Comparison of ENCODE assay signal across 8 mouse cellular contexts in genomic region chr10:81320550-81321347, GRCm38 (mm10). TPM values are rescaled to one million over a fixed set of nuclear protein-coding genes. Genes with fewer than 3 reads are reported as not detected.
DNase-seq lines count a peak whose midpoint lies in the region; ATAC-seq and TF ChIP-seq lines count a peak whose summit lies in the region.

Gene Cactin (plus strand): TSS chr10:81321103.

- WGBS in forebrain, embryonic 13.5 days = under 1% methylated on average over 68 of the region's 68 CpGs
- WGBS in large intestine, adult 2 months = under 1% methylated on average over 68 of the region's 68 CpGs
- under 1% methylated on average over 68 of the region's 68 CpGs for WGBS in liver, postnatal 0 days (ENCODE audit: insufficient replicate concordance)
- WGBS in neural tube, embryonic 14.5 days = under 1% methylated on average over 68 of the region's 68 CpGs

- H3K9me3 ChIP-seq in ES-Bruce4 (replicated peaks; ENCODE audit: control insufficient read depth, insufficient read depth, low read length, poor library complexity, severe bottlenecking) = no peaks in the 10 kb centered on the region
- H3K9me3 ChIP-seq in forebrain, embryonic 13.5 days (replicated peaks) = no peaks in the 10 kb centered on the region
- H3K9me3 ChIP-seq in liver, postnatal 0 days (ENCODE audit: low read length) = no peaks in the 10 kb centered on the region
- no peaks in the 10 kb centered on the region for H3K9me3 ChIP-seq in neural tube, embryonic 14.5 days (ENCODE audit: control insufficient read depth, low read length)

- H3K4me1 ChIP-seq in ES-Bruce4 (ENCODE audit: control insufficient read depth, insufficient read depth, low read length) = no peaks in the 10 kb centered on the region
- H3K4me1 ChIP-seq in forebrain, embryonic 13.5 days = peaks cover 42% of the 10 kb centered on the region
- H3K4me1 ChIP-seq in liver, postnatal 0 days (ENCODE audit: insufficient read depth) = peaks cover 39% of the 10 kb centered on the region
- peaks cover 19% of the 10 kb centered on the region for H3K4me1 ChIP-seq in neural tube, embryonic 14.5 days (ENCODE audit: control insufficient read depth, insufficient read depth, low read length)

- peak; percentile 100 for DNase-seq in heart, postnatal 10 days
- peak; percentile 99 for DNase-seq in large intestine, adult 2 months (ENCODE audit: low read depth, low spot score)
- peak; percentile 99 for DNase-seq in liver, postnatal 0 days
- DNase-seq in testis, postnatal 10 days (ENCODE audit: low spot score) = peak; percentile 99

- TF ChIP-seq EP300 in ES-Bruce4 (IDR thresholded peaks at IDR 0.05; ENCODE audit: insufficient read depth, low read depth, low read length) = no peak
- TF ChIP-seq EP300 in liver, postnatal 0 days (IDR thresholded peaks at IDR 0.05; ENCODE audit: low read depth) = peak; percentile 91

- TF ChIP-seq CTCF in ES-Bruce4 (IDR thresholded peaks at IDR 0.05; ENCODE audit: low read depth, low read length) = no peak
- TF ChIP-seq CTCF in liver, postnatal 0 days (IDR thresholded peaks at IDR 0.05; ENCODE audit: low read depth) = peak; percentile 48

- peak within 1 kb of the TSS; percentile 75 for H3K27ac ChIP-seq in ES-Bruce4 (ENCODE audit: insufficient read depth, low read length)
- H3K27ac ChIP-seq in forebrain, embryonic 13.5 days = peak within 1 kb of the TSS; percentile 88
- H3K27ac ChIP-seq in liver, postnatal 0 days (ENCODE audit: low read depth) = peak within 1 kb of the TSS; percentile 89
- H3K27ac ChIP-seq in neural tube, embryonic 14.5 days (ENCODE audit: low read depth, low read length) = peak within 1 kb of the TSS; percentile 92

- peak; percentile 78 for ATAC-seq in cerebellum, adult (ENCODE audit: insufficient number of reproducible peaks, low FRiP score, low TSS enrichment)
- ATAC-seq in forebrain, embryonic 13.5 days = peak; percentile 93
- ATAC-seq in liver, postnatal 0 days = peak; percentile 86
- ATAC-seq in neural tube, embryonic 14.5 days (ENCODE audit: low read depth) = peak; percentile 92

- H3K9ac ChIP-seq in ES-Bruce4 (ENCODE audit: low read depth, poor library complexity, severe bottlenecking) = peak within 1 kb of the TSS; percentile 92
- peak within 1 kb of the TSS; percentile 90 for H3K9ac ChIP-seq in forebrain, embryonic 13.5 days
- H3K9ac ChIP-seq in liver, postnatal 0 days (replicated peaks) = peak within 1 kb of the TSS; percentile 90
- H3K9ac ChIP-seq in neural tube, embryonic 14.5 days (replicated peaks; ENCODE audit: low read depth, low read length) = peak within 1 kb of the TSS; percentile 76

- no peak for TF ChIP-seq POLR2A in ES-Bruce4 (IDR thresholded peaks at IDR 0.05; ENCODE audit: insufficient read depth, low read length)

- peak within 1 kb of the TSS; percentile 93 for H3K4me3 ChIP-seq in ES-Bruce4 (ENCODE audit: low read depth, low read length)
- H3K4me3 ChIP-seq in forebrain, embryonic 13.5 days = peak within 1 kb of the TSS; percentile 96
- peak within 1 kb of the TSS; percentile 75 for H3K4me3 ChIP-seq in liver, postnatal 0 days (ENCODE audit: low read depth, low read length)
- H3K4me3 ChIP-seq in neural tube, embryonic 14.5 days (ENCODE audit: low read depth, low read length) = peak within 1 kb of the TSS; percentile 84

- H3K4me2 ChIP-seq in forebrain, embryonic 13.5 days = peak within 1 kb of the TSS; percentile 85
- H3K4me2 ChIP-seq in liver, postnatal 0 days (ENCODE audit: low read depth, low read length) = peak within 1 kb of the TSS; percentile 88
- peak within 1 kb of the TSS; percentile 80 for H3K4me2 ChIP-seq in neural tube, embryonic 14.5 days (ENCODE audit: low read depth, low read length)

- intact Hi-C loops in heart, postnatal 10 days (cut with DNase I) = loop anchor here (1.0 kb wide), 1 partner anchor 19 kb away; no protein-coding TSS in a partner anchor

- peaks cover 25% of the 10 kb centered on the region for H3K36me3 ChIP-seq in ES-Bruce4 (ENCODE audit: control insufficient read depth, insufficient read depth, low read length, poor library complexity, severe bottlenecking)
- peaks cover 62% of the 10 kb centered on the region for H3K36me3 ChIP-seq in forebrain, embryonic 13.5 days (ENCODE audit: poor library complexity, severe bottlenecking)
- peaks cover 36% of the 10 kb centered on the region for H3K36me3 ChIP-seq in liver, postnatal 0 days (replicated peaks; ENCODE audit: insufficient read depth, low read length)
- peaks cover 47% of the 10 kb centered on the region for H3K36me3 ChIP-seq in neural tube, embryonic 14.5 days (ENCODE audit: control insufficient read depth, insufficient read depth, low read length)

- no peaks in the 10 kb centered on the region for H3K27me3 ChIP-seq in ES-Bruce4 (ENCODE audit: control insufficient read depth, insufficient read depth, low read length, poor library complexity, severe bottlenecking)
- no peaks in the 10 kb centered on the region for H3K27me3 ChIP-seq in forebrain, embryonic 13.5 days
- H3K27me3 ChIP-seq in liver, postnatal 0 days (ENCODE audit: insufficient read depth, low read length) = no peaks in the 10 kb centered on the region
- H3K27me3 ChIP-seq in neural tube, embryonic 14.5 days (ENCODE audit: control insufficient read depth, insufficient read depth, low read length) = 0 out of 2 replicates have a peak, but pooled peaks cover 2% of the 10 kb centered on the region

RNA-seq across cellular contexts. Expression of gene Cactin, which starts in this region (rescaled TPM):
- polyA plus RNA-seq in ES-Bruce4 (2011; ENCODE audit: insufficient read depth, insufficient read length, low read depth, missing spikeins) = 17.5 and 18.2 TPM in 2 replicates
- polyA plus RNA-seq in forebrain, embryonic 13.5 days (2015; fragmentation: Nextera tagmentation; extraction: Ambion mirVana) = 39.9 and 42.0 TPM in 2 replicates
- total RNA-seq in heart, postnatal 10 days (2021) = 10 to 100 TPM; 21.0 to 23.6 TPM
- 25.7 and 28.1 TPM in 2 replicates for polyA plus RNA-seq in large intestine, adult 2 months (2012; rRNA removed)
- 12.4 and 12.9 TPM in 2 replicates for polyA plus RNA-seq in liver, postnatal 0 days (2015; fragmentation: Nextera tagmentation; extraction: Ambion mirVana)
- 14.3 and 18.7 TPM in 2 replicates for polyA plus RNA-seq in neural tube, embryonic 14.5 days (2014; fragmentation: Nextera tagmentation; extraction: Ambion mirVana)

Comparison
In these comparisons a context has a peak if more than half of its experiments do, and no peak if none do; other contexts are left out.
1. Peak in every context shown above with its lines: DNase-seq, ATAC-seq, H3K4me3 ChIP-seq and H3K27ac ChIP-seq.